Mouse (Mus musculus) frontal cortex, postnatal 36 days (tissue): ENCODE data around the gene Stt3b.
"Not testable (repeated sequence)": the region's sequence is repeated elsewhere in the genome, so short reads cannot be mapped to it uniquely, and the experiment has no call there.

Experiments used
- DNase-seq, 2 experiments: peaks; one replicate each; pipeline ENCODE4 v3.0.0; 2022; ENCODE audit warnings: low spot score in 2 of 2

Stt3b gene

GRCm38 (mm10) chr9:115318621-115319375 lies 8.6 kb upstream of the Stt3b start:
- no peak for DNase-seq

- no peak for DNase-seq
These were observed 6.8 kb upstream of the Stt3b start for GRCm38 (mm10) chr9:115317049-115317448.

- DNase-seq = no peak
These were observed 4.3 kb upstream of the Stt3b start for GRCm38 (mm10) chr9:115314556-115314955.

- no peak for DNase-seq
These were observed 3.6 kb upstream of the Stt3b start for GRCm38 (mm10) chr9:115313830-115314229.

- no peak for DNase-seq
These were observed 951 bp upstream of the Stt3b start for GRCm38 (mm10) chr9:115311223-115311520.

GRCm38 (mm10) chr9:115309977-115310345 lies 260 bp downstream of the Stt3b start:
- DNase-seq = no peak

GRCm38 (mm10) chr9:115309381-115309971 lies 745 bp downstream of the Stt3b start:
- DNase-seq = no peak

- DNase-seq = peak in 1 of 2 experiments; percentile 28
These were observed 1.3 kb downstream of the Stt3b start for GRCm38 (mm10) chr9:115308941-115309380.

- DNase-seq = no peak
These were observed 1.8 kb downstream of the Stt3b start for GRCm38 (mm10) chr9:115308401-115308800.

- no peak for DNase-seq
These were observed 4.0 kb downstream of the Stt3b start for GRCm38 (mm10) chr9:115306202-115306601.

- no peak for DNase-seq
These were observed 6.1 kb downstream of the Stt3b start for GRCm38 (mm10) chr9:115304149-115304548.

- DNase-seq = no peak
These were observed 8.6 kb downstream of the Stt3b start for GRCm38 (mm10) chr9:115301593-115301992.

GRCm38 (mm10) chr9:115301002-115301579 lies 9.1 kb downstream of the Stt3b start:
- no peak for DNase-seq

GRCm38 (mm10) chr9:115296738-115297137 lies 13.5 kb downstream of the Stt3b start:
- no peak for DNase-seq

- no peak for DNase-seq
These were observed 16.2 kb downstream of the Stt3b start for GRCm38 (mm10) chr9:115293920-115294594.

GRCm38 (mm10) chr9:115287774-115288434 lies 22.3 kb downstream of the Stt3b start:
- DNase-seq = no peak

- no peak for DNase-seq
These were observed 25.8 kb downstream of the Stt3b start for GRCm38 (mm10) chr9:115284385-115284784.

- no peak for DNase-seq
These were observed 26.8 kb downstream of the Stt3b start for GRCm38 (mm10) chr9:115283403-115283802.

GRCm38 (mm10) chr9:115278641-115279040 lies 31.6 kb downstream of the Stt3b start:
- no peak for DNase-seq

- DNase-seq = no peak
These were observed 35.4 kb downstream of the Stt3b start for GRCm38 (mm10) chr9:115274806-115275205.

- DNase-seq = no peak
These were observed 37.0 kb downstream of the Stt3b start for GRCm38 (mm10) chr9:115273095-115273649.

GRCm38 (mm10) chr9:115272451-115272850 lies 37.8 kb downstream of the Stt3b start:
- DNase-seq = not testable (repeated sequence)
